Mouse (Mus musculus) T-helper 17 cell (primary cell): ENCODE results near the gene Tspan1.

ENCODE experiments used
- in situ Hi-C, 2 experiments: fragments of 300-600 bp; cut with MboI, MseI; formaldehyde crosslinking; loops; 1 replicate in 1 of 2; 2 replicates in 1 of 2; pipeline ENCODE4 v1.15.1; 2025; ENCODE audit warnings: high pct_unique_total_duplicates in 2 of 2

Gene Tspan1

DNA sequence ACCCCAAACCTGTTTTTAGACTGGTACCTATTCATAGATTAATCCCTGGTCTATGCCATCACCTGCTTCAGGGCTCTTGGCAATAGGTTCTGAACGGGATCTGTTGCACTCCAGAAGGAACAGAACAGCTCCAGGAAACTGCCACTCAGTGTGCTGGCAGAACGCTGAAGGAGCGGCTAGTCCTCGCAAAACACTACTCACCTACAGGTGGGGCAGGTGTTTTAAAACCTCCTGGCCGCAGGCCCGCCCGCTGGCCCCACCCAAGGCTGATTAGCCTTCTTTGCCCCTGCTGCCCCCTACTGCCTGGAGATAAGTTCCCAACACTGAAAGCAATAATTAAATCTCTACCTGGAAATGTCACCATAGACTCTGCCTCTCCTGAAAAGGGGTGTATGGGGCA, at the start of gene Tspan1:
Gene Tspan1 (minus strand): TSS at position 198 of the 400 bp plus-strand sequence.
- in situ Hi-C loops = no loop called here

DNA sequence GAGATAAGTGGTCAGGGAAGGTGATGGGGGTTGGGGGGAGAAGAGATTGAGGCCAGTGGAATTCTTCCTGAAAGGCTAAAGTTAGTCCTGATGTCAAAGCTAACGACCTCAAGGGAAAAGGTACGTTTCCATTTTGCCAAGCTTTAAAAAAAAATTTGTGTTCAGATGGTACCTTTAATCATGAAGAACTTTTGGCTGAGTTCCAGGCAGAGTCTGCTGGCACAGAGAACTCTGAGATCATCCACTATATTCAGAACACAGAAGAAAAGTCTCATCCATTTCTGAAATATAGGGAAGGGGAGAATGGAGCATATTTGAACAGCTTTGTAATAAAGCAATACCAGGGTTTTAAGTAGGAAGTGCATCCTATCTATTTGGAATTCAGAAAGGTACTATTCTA, 49.6 kb upstream of the Tspan1 start:
- in situ Hi-C loops = no loop called here

DNA sequence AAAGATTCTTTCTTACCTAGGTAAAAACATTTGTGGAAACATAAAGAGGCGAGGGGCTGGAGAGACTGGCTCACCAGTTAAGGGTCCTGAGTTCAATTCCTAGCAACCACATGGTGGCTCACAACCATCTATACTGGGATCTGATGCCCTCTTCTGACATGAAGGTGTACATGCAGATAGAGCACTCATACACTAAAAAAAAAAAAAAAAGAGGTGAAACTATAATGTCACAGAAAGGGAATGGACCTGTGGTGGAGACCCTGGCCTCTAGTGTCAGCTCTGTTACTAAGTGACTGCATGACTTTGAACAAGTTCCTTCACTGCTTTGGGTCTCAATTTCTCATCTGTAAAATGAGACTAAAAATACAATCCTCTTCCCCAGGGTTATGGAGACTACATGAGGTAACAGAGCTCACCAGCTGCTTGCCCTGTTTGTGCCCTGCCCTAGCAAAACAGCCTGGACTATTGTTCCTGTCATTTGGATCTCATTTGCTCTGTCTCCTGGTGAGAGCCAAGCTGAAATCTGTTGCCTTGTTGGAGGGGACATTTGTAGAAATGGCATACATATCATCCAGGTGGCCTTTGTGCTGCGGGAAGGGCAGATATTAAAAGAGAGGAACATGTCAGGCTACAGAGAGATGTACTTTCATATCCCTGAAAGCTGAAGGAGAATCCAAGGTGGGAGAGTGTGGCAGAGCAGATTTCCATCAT, 48.6 kb upstream of the Tspan1 start:
- in situ Hi-C loops = no loop called here

DNA sequence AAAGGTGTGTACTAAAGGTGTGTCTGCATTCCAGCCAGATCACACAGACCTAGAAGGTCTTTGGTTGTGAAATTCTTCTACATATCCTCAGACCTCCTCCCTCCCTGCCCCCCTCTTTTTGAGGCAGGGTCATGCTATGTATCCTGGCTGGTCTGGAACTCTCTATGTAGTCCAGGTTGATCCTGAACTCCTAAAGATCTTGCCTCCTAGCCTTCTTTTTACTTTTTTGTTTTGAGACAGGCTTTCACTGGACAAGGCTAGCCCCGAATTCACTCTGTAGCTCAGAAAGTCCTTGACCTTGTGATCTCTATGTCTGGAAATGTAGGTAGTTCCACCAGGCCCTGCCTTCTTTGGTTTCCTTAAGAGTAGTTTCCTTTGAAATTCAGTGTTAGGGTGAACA, 41.5 kb upstream of the Tspan1 start:
- in situ Hi-C loops = no loop called here

DNA sequence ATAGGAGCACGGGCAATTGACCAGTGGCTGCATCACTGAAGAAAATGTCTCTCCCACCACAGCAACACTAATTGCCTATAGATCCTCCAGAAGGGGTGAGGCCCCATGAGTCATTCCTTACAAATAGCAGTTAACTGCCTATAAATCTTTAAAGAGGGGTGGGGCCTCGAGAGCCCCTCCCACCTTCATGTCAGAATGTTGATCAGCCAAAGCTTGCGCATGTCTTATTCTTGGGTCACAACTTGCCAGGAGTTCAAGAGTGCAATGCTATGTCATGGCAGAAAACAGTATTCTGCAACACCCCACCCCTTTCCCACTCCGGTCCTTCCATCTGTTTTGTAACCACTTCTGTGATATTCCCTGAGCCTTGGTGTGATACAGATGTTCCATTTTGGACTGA, 39.1 kb upstream of the Tspan1 start:
- in situ Hi-C loops = no loop called here

DNA sequence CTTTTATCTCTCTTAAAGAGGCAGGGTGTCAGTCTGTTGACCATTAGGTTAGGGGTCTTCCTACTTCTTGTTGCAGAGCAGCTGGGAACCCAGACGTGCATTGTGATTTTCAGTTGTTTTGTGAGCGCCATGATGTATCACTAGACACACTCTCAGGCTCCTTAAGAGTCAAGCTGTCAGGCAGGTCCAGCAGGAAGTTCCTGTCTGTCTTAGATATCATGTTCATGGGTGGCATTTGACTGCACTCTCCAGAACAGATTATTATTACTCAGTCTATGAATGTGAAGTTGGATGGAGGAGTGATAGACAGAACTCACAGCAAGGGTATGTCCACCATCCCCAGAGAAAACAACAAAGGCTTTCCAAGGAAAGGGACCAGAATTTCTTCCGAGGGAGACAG, 37.0 kb upstream of the Tspan1 start:
- in situ Hi-C loops = no loop called here

DNA sequence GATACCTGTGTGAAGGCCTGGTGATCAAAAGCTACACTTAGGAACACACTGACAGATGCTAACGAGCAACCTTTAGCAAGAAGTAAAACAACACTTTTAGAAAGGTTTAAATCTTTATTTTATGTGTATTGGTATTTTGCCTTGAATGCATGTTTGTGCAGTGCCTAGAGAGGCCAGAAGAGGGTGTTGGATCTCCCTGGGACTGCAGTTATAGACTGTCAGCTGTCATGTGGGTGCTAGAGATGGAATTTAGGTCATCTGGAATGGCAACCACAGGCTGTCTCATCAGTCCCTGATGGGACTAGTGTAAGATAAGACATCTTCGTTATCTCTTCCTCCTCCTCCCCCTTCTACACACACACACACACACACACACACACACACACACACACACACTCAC, 31.0 kb upstream of the Tspan1 start:
- in situ Hi-C loops = no loop called here

DNA sequence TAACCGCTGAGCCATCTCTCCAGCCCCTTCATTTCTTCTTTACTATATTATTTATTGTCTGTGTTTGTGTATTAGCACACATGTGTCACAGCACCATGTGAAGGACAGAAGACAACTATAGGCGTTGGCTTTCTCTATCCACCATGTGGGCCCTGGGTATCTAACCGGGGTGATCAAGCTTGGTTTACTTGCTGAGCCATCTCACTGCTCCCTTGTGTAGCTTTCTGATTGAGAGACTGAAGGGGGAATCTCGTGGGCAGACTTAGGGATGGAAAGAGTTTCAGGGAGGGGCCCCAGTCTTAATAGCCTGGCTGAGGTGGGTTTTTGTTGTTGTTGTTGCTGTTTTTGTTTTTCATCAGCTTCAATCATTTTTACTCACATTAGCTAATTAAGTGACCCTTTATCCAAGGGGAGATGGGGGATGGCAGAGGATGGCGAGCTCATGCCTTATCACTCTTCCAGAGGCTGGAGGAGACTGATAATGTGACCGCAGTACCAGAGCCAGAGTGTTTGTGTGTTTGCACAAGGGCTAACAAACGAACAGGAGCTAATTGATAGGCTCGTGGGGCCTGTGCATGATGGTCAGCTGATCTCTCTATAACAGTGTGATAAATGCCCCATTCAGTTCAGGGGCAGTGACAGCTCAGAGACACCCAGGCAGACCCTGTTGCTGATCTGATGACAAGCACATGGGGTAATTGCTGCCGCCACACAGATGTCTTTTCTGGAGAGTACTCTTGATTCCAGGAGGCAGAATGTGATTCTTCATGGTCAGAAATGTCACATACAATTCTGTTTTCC, 26.4 kb upstream of the Tspan1 start:
- in situ Hi-C loops = no loop called here

DNA sequence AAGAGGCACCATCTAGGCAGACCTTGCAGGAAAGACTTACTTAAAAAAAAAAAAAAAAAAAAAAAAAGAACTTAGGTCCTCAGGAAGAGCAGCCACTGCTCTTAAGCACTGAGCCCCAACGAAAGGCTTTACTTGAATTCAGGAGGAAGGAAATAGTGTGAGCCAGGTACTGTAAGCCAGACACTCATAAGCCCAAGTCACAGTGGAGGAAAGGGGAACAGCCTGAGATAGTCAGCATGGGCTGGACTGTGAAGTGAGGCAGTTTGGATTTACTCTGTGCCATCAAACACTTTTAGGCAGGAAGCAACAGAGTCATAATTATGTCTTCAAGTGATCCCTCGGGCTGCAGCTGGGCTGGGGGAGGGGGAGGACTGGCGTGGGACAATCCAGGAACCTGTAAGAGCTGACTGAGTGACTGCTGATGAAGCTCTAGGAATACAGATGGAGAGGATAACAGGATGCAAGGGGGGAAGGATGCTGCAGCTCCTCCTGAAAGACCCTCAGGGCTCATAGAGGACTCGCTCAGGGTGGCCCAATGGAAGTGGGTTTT, 25.0 kb upstream of the Tspan1 start:
- in situ Hi-C loops = no loop called here

DNA sequence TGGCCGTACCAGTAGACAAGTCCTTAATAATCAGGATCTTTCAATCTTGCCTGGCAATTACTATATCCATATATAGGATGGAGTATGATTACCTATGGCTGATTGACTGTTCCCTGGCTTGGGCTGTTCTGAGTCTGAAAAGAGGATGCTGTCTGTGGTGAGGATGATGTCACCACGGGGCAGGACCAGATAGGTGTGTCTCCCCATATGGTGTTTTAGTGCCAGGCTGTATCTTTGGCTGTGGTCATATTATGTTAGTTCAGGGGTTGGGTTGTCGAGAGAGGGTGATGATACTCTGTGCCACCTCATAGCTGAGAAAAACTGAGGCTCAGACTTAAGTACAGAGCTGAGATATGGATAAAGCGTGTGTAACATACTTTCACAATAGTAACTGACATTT, 17.7 kb upstream of the Tspan1 start:
- in situ Hi-C loops = no loop called here

DNA sequence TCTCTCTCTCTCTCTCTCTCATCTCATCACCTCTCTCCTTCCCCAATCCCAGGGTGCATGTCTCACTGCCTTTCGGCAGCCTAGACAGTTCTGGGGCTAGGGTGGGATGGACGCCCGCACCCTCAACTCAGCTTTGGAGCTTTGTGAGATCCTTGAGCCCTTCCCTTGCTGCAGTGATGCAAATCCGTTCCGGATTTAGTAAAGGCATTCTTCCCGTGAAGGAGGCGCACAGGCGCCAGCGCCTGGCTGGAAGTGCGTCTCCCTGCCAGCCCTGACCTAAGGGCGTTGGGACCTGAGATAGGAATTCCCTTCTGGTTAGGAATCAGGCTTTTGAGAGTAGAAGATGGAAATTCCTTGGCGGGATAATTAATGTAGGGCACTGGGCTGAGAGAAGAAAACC, 15.3 kb upstream of the Tspan1 start:
- in situ Hi-C loops = no loop called here

DNA sequence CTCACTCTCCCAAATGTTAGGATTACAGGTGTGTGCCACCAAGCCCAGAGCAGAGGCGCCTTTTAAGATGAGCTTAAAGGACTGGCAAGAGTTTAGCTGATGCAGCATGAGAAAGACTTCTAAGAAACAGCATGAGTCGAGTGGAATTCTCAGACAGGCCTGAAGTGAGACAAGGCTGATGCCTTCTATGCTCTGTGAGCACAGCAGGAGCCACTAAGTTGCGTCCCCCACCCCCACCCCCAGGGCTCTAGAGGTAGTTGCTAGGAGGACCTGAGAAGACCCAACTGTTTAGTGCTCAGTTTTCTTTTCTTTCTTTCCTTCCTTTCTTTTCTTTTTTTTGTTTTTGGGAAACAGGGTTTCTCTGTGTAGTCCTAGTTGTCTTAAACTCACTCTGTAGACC, 14.7 kb upstream of the Tspan1 start:
- in situ Hi-C loops = no loop called here

DNA sequence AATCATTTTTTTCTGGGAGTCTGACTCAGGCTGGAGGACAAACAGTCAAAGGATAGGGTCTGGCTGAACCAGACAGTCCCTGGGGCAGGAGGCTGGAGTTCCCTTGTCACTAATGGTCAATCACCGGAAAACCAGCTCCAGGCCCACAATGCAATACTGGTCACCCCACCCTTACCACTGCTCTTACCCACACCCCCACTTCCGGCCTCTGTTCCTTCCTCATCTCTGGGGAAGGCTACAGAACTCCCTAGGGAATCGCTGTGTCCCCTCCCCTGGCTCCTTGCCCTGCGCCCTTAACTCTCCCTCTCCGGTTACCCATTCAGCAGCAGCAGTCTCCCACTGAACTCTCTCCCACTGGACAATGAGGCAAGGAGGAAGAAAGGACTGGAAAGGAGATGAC, 9.7 kb upstream of the Tspan1 start:
- in situ Hi-C loops = no loop called here

DNA sequence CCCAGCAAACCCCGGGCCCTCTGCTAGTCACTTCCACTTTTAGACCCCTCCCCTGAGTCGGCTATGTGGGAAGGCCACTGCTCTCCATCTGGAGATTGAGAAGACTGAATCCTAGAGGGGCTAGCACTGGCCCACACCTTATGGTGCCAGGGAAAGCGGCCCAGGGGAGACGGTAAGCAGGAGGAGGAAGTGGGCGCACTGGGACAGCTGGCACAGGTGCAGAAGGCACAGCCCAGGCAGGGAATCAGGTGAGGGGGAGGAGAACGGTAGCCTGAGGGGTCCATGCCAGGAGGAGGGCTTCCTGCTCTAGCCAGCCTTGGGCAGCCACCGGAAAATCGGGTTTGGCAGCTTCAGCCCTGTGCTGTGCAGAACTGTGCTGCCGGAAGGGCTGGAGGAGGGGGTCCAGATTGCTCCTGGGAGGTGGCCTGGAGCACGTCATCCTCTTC, 9.2 kb upstream of the Tspan1 start:
- in situ Hi-C loops = no loop called here

DNA sequence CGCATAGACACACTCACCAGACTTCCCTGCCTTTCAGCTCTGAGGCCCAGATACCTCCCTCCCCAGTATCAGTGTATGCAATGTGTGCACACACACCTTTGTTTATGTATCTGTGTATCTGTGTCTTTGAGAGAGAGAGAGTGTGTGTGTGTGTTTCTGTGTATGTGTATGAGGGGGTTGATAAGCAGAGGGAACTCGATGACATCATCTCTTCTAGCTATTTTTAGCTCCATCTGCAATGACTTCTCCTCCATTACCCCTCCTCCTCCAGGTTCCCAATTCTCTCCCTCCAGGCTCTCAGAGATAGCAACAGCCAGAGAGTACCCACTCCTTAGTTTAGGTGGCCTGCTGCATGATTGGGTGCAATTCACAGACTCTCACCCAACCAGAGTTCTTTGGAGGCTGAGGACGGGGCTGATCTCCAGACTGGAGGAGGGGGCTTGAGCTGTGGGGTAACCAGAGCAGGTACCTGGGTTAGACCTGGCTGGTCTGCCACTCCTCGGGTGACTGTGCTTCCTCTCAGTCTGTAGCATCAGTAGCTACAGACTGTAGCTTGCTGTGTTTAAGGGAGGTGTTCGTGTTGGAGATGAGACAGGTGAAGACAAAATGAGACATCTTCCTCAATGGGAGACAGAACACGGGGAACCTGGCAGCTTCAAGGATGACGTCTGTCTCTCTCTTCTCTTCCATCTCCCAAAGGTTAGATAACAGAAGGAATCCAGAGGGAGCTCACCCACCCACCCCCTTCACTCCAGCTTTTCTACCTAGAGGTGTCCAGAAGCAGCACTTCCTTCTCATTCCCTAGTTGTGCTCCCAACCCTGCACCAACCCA, 8.5 kb upstream of the Tspan1 start:
- in situ Hi-C loops = no loop called here

DNA sequence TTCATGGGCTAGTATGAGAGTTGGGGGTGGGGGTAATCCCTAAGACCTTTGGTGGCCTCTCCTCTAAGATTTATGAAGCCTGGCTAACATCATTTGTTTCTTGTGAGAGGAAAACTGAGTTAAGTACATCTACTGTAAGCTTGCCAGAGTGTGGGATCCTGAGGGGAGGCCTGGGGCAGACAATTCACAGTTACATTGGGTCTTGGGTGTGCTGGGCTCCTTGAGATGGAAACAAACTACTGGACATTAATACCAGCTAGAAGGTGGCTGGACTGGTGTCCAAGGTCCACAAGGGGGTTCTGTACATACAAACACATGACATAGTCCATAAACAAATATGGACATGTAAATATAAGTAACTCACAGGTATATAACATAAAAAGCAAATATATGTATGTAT, 7.7 kb upstream of the Tspan1 start:
- in situ Hi-C loops = no loop called here

DNA sequence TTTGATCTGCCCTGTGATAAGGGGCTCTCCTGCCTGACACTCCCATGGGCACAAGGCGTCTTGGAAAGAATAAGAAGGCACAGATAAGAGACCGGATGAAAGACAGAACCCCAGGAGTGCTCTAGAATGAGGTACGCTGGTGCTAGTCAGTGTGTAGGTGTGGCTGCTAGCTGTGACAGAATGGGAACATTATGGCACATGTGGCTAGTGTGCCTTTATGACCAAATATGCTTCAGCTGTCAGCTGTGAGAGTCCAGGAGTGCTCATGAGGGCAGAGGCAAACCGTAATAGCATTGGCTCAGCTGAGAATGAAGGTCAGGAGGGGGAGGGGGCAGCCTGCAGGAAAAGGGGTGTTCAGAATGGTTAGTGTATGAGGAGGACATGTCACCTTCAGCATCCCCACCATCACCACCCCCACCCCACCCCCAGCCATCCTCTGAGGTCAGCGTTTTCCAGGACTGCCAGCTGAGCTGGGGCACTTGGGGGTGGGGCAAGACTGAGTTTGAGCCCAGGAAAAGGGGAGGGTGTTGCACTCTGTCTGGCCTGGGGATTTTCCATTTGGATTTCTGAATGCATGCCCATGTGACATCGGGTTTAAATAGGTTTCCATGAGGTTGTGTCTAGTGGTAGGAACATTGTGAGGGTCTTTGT, 7.2 kb upstream of the Tspan1 start:
- in situ Hi-C loops = loop anchor here (5.0 kb wide), 2 partner anchors 68 to 73 kb away; no protein-coding TSS in a partner anchor

DNA sequence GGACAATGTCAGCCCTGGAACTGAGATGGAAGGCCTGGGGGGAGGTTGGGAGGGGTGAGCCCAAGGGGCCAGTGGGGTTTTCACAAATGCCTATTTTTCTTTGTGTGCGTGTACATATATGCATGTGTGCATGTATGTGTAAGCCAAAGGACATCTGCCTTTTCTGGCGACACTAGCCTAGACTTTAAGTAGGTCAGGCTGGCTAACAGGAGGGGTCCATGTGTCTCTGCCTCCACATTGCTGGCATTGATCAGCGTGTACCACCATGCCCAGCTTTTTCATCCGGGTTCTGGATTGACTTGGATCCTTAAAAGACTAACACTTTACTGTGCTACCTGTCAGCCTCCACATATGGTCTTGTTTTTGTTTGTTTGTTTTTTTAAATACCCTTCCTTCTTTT, 6.4 kb upstream of the Tspan1 start:
- in situ Hi-C loops = loop anchor here (5.0 kb wide), 2 partner anchors 69 to 74 kb away; no protein-coding TSS in a partner anchor

DNA sequence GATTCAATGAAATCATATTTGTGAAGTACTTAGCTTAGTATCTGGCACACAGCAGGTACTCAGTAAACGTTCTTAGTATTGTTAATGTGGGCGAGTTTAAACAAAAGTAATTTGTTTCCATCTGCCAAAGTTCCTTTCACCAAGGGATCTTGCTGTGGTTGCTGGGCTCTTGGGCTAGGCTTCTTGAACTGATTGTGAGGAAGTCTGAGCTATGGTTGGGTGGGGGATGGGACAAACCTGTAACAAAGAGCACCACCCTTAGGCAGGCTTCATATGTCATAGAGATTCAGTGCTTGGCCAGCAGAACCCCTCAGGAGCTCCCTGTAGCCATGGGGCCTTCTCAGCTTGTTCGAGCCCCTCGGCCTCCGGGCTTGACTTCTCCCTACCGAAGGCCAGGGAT, 5.7 kb upstream of the Tspan1 start, which contains the start of the genes 1700042G07Rik and Gm49337:
Gene 1700042G07Rik (plus strand): TSS at position 301 of the 400 bp plus-strand sequence.
Gene Gm49337 (plus strand): TSS at position 313 of the 400 bp plus-strand sequence.
- in situ Hi-C loops = loop anchor here (5.0 kb wide), 2 partner anchors 69 to 74 kb away; no protein-coding TSS in a partner anchor

DNA sequence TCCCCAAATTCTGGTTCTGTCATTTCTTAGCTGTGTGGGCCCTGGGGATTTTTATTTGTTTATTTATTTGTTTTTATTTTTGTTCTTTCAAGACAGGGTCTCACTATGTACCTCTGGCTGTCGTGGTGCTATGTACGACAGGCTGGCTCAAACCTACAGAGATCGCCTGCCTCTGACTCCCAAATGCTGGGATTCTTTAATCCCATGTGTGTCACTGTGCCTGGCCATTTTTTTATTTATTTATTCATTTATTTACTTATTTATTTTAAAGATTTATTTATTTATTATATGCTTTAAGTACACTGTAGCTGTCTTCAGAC, 1.9 kb upstream of the Tspan1 start:
- in situ Hi-C loops = no loop called here
